Mouse (Mus musculus) cerebellum, postnatal 14 days (tissue): ENCODE data around the gene Tsg101.
A peak's percentile ranks its signal among the peaks of the same experiment; 100 is the strongest.
"Not testable (repeated sequence)": the region's sequence is repeated elsewhere in the genome, so short reads cannot be mapped to it uniquely, and the experiment has no call there.

ENCODE experiments used
- DNase-seq, 2 experiments: peaks; one replicate each; pipeline ENCODE4 v3.0.0; 2021; ENCODE audit warnings: mixed read lengths in 2 of 2

Tsg101 gene

DNA sequence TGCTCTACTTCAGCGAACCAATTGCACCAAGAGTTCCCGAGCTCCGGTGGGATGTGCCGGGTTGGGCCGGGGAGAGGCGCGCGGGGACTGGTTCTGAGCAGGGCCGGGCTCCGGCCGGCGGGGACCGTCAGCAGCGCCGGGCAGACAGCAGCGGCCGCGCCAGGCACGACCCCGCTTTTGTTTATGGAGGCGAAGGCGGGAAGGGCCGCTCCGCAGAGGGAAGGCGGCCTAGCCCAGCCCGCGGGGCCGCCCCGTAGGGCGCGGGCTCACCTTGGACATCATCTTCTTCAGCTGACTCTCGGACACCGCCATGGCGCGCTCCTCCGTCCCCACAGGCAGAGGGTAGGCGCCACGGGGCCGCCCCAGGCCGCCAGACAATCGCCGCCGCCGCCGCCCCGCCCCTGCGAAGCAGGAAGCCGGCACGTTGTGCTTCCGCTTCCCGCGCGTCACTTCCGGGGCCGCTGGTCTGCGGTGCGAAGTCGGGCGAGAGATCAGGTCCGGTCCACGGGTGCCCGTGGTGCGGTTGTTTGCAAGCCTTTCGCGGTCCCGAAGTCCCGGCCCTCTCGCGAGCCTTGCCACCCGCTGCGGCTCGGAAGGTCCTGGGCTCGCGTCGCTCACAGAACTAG lies at the start of gene Tsg101:
TSS of gene Tsg101 (minus strand) at position 419 of the 626 bp plus-strand sequence.
- DNase-seq = peak; percentile 93 to 95

DNA sequence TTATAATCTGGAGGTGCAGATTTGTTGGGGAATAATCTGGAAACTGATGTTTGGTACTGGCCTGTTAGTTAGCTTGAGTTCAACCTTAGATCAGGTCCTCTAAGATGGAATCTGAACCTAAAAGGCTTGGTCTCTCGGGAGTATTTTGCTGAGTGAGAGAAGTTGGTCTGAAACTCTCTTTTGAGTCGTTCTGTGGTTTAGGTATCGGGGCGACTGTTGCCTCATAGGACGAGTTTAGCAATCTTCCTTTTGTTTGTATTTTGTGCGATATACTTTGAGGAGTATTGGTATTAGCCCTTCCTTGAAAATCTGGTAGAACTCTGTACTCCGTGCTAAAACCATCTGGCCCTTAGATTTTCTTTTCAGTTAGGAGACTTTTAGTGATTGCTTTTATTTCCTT lies 44.3 kb upstream of the Tsg101 start:
- DNase-seq = no peak

DNA sequence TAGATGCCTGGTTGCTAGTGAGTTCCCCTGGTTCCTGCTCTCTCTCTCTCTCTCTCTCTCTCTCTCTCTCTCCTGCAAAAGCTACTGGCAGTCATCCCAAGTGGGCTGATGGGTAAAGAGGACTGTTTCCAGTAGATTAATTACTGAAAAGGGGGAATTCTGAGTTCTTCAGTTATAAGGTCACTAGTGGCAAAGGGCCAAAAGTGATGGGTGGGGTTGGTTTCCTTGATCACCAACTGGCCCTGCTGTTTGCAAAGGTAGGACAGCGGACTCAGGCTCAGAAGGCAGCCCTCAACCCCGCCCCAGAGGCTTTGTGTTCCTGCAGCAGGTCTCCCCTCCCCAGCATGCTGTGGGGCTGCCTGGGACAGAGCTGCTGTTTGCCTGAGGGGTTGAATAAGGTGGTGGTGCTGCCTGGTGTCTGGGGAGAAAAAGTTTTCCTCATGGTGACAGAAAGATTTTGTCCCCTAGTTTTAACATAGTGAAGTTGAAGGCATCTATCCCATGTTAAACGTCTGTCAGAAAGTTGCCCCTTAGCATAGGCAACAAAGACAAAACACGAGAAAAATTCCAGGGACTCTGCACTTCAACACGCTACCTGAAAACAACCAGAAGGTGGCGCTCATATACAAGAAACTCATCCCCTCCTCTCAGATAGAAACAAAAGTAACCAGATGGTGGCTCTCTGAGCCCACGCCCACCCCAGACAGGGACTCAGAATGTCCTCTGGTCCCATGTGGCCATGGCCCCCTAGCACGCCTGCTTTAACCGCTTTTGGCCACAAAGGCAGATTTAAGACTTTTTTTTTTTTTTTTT lies 43.2 kb upstream of the Tsg101 start:
- peak; percentile 83 to 84 for DNase-seq

DNA sequence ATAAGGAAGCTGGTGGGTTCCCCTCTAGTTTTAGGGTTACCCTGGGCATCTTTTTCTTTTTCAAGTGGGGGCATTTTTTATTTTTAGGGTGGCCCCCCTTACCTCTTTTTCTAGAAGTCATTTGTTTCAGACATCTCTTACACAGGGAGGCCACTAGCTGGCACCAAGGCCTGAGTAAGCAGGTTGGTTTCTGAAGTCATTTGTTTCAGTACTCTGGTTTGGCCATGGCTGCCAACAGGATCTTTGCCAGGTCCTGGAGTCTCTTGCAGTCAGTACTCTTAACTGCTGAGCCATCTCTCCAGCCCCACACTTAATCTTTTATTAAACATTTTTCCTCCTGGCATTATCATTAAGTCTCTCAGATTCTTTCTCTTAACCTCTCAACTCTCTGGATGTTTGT lies 42.4 kb upstream of the Tsg101 start:
- peak; percentile 39 to 57 for DNase-seq

DNA sequence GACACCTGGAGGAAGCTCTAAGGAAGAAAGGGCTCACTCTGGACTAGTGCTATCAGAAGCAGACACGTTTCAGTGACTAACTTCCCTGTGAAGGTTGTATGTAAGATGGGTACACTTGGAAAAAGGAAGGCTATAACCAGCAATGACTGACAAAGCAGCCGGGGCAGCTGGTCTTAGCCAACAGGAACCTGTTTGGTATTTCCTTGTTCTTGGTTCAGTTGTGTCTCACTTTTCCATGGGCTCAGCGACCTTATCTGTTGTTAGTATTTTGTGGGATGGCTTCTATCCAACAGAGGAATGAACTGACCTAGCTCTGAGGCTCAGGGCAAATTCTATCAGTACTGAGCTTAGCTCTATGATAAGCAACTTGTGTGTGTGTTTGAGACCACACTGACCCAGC lies 41.2 kb upstream of the Tsg101 start:
- DNase-seq = no peak

DNA sequence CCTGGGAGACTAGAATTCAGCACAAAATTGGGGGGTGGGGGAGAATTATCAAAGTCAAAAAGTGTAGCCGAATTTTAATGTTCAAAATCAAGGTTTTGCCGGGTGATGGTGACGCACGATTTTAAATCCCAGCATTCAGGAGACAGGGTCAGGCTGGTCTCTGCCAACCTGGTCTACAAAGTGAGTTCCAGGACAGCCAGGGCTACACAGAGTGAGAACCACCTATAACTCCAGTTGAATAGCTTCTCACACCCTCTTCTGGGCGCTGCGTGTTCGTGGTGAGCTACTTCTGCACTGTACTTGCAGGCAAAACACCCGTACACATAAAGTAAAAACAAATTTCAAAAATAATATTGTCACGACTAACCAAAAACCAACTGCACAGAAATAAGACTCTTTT lies 39.1 kb upstream of the Tsg101 start:
- DNase-seq = peak; percentile 13 to 22

DNA sequence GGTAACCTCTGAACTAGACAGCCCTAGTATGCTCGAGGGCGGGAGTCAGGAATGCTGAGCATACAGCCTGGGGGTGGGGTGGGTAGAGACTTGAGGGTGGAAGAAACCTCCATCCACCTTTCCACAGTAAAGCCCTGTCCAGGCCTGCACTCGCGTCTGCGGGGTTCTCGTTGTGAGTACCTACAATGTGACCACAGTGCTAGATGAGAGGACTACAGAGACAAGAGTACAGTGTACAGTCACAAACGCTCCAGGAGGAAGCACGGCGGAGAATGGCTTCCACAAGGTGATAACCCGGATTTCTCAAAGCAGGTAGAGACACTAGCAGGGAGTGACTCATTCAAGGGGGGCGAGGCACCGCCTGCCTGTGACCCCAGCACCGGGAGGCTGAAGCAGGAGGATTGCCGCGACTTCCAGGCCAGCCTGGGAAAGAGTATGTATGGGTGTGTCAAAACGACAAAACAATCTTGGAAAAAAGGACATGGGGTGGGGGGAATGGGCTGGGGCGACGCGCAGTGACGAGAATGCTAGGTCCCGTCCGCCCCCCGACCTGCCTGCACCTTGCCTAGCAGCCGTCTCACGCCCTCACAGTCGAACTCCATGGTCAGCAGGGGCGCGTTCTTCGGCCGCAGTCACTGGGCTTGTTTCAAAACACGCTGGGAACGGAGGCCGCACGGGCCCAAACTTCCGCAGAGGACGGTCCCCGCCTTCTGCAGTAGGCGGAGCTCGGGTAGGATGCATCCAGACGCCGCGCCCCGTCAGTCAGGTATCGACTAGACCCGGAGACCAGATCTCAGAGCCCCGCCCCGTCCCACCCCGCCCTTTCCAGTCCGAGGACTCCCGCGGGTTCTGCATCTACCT lies 38.3 kb upstream of the Tsg101 start, which contains the start of gene Uevld:
TSS of gene Uevld (minus strand) at position 697 of the 861 bp plus-strand sequence.
- peak; percentile 97 to 98 for DNase-seq

DNA sequence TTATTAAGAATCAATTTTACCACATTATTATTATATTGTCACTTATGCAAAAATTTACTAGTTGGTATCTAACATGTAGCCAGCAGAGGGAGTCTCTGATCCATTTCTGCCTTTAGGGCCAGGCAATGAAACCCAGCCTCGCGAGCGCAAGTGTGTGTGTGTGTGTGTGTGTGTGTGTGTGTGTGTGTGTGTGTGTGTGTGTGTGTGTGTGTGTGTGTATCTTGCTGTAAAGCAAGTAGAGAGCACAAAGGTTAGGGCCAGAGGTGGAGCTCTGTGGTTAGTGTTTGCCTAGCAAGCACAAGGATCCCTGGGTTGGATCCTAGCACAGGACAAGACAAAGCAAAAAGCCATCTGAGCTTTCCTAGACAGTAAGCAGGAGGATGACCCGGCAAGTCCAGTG lies 16.1 kb upstream of the Tsg101 start:
- peak; percentile 40 to 59 for DNase-seq

DNA sequence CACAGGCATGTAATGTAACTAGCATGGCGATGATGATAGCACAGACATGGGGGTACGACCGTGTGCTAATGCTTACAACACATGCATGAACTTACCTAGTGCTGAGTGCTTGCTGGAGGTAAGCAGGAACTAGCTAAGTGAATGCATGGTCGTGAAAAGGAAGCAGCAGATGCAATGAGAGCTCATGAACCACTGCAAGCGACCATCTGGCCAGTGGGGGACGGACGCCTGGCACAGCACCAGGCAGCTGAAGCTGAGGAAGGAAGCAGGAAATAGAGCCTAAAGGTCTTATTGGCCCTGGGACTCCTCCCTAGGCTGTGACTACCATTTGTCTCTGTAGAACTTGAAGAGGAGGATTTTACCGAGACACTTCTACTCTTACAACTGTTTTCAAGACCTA lies 15.0 kb upstream of the Tsg101 start:
- peak in 1 of 2 experiments; percentile 15 for DNase-seq

DNA sequence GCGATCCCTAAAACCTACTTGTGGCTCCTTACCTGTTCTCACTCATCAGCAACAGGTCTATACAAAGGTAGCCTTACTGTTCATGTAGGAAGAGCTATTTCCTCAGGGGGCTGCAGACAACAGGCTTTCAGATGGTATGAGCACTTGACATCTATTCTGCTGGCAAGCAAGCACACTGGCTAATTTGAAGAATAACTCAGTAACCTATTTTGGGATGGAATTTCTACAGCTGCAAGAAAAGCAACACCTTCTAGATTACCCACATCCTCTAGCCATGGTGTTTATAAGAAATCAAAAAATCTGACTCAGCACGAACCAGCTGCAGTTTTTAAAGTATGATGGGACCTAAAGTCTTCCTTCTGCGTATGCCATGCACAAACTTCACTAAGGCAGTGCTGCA lies 11.6 kb upstream of the Tsg101 start:
- no peak for DNase-seq

DNA sequence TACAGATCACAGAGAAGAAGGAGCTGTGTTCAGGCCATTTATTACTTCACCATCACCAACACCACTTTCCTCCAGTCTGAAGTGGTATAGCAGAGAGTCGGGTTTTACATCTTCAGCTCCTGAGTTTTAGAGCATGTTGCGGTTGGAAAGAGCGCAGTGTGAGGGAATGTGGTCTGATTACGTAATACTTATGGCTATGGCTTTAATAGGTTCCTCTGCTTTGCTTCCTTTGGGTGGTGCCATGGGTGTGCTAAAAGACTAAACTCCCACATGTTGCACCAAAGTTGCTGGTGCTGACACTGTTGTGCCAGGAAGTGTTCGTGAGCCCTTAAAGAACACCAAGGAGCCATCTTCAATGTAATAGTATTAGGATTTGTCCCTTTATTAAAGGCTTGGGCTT lies 8.5 kb upstream of the Tsg101 start:
- DNase-seq = no peak

DNA sequence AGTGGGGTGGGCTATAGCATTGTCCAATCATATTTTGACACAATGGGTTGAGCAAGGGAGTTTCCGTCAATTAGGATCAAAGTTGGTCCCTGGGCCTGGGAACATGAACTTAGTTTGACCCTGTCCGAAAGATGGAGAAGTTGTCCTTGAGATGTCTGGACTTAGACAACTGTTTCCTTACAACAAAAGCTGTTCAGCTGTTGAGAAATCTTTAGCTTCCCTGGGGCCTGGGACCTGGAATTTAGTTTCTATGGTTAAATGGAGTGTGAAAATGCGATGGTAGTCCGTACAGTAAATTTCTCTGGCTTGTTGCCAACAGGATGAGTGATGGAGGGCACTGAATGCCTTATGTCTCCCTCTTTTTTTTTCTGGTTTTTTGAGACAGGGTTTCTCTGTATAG lies 2.3 kb upstream of the Tsg101 start:
- DNase-seq = no peak

DNA sequence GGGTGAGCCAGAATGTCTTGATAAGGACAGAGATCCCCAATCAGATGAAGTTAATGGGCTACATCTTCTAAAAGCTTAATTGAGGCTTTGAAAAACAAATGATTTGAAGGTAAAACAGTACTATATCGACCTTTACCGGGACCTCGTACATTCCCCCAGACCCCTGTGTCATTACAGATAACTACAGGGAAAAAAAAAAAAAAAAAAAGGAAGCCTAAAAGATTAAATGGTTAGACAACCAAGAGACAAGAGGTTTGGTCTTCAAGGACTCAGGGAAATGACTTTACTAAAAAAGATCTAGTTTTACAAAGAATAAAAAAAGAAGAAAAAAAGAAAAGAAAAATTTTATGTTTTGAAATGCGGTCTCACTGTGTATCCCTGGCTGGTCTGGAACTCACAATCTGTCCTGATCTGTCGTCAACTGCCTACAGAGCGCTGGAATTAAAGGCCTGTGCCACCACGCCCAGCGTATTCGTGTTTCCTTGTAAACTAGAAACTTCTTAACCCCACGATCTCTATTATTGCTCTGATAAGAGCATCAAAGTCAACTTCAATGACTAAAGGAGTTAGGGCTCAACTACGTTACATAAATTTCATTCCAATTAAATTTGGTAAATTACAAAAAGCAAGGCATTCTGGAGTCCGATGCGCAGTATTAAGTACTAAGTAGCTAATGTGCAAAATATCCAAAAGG lies 944 bp downstream of the Tsg101 start:
- DNase-seq = peak; percentile 6 to 9

DNA sequence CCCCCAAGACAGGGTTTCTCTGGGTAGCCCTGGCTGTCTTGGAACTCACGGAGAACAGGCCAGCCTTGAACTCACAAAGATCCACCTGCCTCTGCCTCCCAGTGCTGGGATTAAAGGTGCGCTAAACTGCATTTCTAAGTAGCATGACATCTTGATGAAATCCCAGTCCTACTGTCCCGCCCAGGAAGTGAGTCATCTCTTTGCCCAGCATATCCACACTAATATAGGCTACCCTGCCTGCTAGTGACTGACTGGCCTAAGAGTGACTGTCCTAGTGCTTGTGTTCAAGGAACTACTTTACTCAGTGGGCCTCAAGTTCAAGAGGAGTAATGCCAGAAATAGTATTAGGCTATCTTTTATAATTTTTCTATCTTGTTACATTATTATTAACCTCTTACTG lies 3.4 kb downstream of the Tsg101 start:
- no peak for DNase-seq

DNA sequence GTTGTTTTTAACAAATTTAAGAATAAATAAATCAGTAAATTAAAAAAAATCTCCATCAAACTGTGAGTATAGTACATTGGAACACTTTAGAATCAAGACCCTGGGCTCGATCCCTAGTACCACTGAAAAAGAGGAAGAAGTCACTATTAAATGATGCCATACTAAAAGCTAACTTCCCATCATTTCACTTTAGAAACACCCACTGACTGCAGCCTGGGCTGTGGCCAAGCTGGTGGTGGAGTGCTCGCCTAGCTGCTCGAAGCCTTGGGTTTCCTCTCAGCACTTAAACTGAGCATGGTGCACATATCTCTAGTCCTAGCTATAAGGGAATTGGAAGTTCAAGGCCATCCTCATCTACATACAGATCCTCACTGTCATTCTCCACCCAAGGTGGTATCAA lies 8.5 kb downstream of the Tsg101 start:
- no peak for DNase-seq

DNA sequence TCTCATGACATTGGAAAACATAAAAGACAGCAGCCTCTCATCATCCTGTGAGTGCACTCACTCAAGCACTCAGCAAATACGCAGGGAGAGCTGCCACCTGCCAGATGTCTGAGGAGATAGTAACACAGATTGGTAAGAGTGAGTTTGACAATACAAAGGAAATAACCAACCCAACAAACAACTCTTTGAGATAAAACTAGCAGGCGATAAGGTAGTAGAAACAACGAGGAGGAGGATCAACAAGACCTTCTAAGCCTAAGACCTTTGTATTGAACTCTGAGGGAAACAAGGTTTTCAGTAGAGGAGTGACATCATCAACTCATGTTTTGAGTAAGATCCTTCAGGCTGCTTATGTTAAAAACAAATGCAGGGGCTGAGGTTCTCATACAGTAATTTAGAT lies 20.4 kb downstream of the Tsg101 start:
- DNase-seq = no peak

DNA sequence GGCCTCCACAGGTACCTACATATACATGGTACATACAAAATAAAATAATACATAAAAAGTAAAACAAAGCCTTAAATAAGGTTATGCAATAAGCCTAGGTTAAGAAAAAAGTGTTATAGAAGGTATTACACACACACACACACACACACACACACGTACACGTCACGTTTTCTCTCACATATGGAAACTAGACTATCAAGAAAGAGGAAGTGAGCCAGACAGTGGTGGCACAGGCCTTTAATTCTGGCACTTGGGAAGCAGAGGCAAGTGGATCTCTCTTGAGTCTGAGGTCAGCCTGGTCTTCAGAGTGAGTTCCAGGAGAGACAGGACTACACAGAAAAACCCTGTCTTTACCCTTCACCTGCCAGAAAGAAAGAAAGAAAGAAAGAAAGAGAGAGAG lies 24.3 kb downstream of the Tsg101 start:
- no peak for DNase-seq

DNA sequence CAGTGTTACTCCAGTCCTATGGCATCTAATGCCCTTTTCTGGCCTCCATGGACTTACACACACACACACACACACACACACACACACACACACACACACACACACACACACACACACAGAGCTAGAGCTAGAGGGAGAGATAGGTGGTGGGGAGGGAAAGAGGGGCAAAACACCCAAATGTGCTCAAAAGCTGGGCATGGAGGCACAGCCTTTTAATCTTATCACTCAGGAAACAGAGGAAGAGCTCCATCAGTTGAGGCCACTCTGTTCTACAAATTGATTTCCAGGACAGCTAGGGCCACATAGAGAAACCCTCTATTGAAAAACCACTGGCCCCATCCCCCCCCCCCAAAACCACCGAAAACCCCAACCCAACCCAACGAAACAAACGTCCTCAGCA lies 36.5 kb downstream of the Tsg101 start:
- no peak for DNase-seq

DNA sequence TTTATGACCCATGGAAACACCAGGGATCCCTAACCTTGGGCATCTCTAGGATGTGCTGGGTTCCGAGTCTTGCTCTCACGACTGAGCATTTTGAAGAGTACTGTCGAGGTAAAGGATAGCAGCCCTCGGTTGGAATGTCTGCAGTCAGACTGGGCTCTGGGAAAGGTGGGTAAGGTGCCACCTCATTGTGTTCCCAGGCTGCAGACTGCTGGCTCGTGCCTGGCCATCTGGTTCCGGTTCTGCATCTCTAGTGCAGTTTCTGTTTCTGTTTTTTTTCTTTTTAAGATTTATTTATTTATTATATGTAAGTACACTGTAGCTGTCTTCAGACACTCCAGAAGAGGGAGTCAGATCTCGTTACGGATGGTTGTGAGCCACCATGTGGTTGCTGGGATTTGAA lies 37.8 kb downstream of the Tsg101 start:
- DNase-seq = not testable (repeated sequence)

DNA sequence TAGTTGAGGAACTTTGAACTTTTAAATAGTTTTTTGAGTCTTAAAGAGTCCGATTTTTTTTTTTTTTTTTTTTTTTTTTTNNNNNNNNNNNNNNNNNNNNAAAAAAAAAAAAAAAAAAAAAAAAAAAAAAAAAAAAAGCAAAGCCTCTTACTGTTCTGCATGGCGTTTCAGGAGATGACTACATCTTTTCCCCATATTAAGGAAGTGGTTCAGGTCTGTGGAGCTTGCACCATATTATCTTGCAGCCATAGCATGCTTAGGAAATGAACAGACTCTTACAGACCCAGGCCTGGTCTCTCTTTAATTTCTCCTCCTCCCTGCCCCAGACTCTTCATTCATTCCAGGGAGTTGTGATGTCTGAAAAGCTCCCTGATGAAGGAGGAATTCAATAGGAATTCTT lies 38.8 kb downstream of the Tsg101 start:
- DNase-seq = no peak

DNA sequence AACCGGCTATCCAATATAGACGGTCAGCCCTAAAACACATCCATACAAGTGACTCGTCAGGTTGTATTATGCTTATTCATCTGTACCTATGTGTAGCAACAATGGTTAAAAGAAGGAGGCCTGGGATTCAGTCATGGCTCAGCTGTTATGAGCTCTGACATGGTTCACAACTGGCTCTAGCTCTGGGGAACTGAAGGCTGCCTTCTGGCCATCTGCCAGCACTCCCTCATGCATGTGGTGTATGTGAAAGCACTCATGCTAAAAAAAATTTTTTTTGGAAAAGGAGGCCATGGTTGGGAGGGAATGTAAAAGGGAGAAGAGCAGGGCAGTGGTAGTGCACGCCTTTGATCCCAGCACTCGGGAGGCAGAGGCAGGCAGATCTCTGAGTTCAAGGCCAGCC lies 39.9 kb downstream of the Tsg101 start:
- peak; percentile 11 to 20 for DNase-seq

DNA sequence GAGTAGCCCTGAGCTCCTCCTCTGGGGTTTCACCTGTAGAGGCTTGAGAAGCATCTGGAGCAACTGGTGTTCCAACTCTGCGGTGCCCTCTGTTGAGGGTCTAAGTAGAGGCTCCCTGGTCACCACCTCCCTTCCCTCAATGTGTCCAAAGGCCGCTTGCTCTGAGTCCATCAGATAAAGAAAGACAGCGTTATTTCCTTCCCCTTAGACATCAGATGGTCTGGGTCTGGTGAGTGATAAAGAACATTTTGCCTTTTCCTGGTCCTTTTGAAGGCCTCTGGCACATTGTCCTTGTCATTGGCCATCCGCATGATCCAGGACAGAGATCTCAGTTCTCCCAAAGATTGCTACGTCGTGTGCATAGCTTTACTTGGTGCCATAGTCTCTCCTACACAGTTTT lies 42.5 kb downstream of the Tsg101 start:
- DNase-seq = no peak

DNA sequence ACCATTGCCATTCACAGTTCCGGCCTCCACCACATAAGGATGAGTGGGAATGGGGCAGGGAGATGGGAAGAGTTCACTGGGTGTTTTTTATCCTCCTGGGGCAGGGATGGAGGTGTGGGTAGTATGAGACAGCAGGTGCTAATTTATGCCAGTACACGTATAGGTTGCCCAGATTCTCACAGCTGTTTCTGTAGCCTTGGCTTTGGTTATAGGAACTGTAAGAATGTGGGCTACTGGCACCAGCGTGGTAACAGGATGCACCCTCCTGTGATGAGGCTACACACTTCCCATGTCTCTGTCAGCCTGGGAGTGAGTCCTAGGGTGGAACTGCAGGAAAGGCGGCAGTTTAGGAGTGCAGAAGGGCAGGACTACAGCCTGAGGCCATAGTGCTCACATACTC lies 42.9 kb downstream of the Tsg101 start:
- DNase-seq = no peak
